Mouse (Mus musculus): ENCODE data around the gene Nadk. TPM values are rescaled to one million over a fixed set of nuclear protein-coding genes. Genes with fewer than 3 reads are reported as not detected.

Gene Nadk
- 73.5 and 88.5 TPM in 2 replicates for total RNA-seq (2012; rRNA removed)

- in situ Hi-C loops (cut with MboI; ENCODE audit: low sequenced_read_pairs in 2 of 2, unreplicated experiment in 2 of 2) = no loop called here
- peaks cover 7 to 15% of the 10 kb centered on the region in 2 experiments; a peak in 3 of 4 replicates for H3K4me1 ChIP-seq (ENCODE audit: control insufficient read depth in 2 of 2, insufficient read depth in 2 of 2, low read length in 2 of 2, poor library complexity in 1 of 2)
- no peaks in the 10 kb centered on the region for H3K9me3 ChIP-seq (ENCODE audit: control insufficient read depth, insufficient read depth, low read depth, low read length)
- peaks cover 29% of the 10 kb centered on the region for H3K36me3 ChIP-seq (ENCODE audit: control insufficient read depth, insufficient read depth, low read length, poor library complexity, severe bottlenecking)
- no peak for DNase-seq (ENCODE audit: low read depth, low spot score)
- peak within 1 kb of the TSS in 1 of 2 experiments; percentile 32; a peak in 2 of 4 replicates for H3K4me3 ChIP-seq (ENCODE audit: insufficient read depth in 1 of 2, low read depth in 1 of 2, low read length in 2 of 2, poor library complexity in 1 of 2, severe bottlenecking in 1 of 2)
- peak within 1 kb of the TSS; percentile 9; the same call in 1 of the 2 replicates for H3K9ac ChIP-seq (ENCODE audit: insufficient read depth, low read depth, low read length, poor library complexity, severe bottlenecking)
- no peak within 1 kb of the TSS for H3K27ac ChIP-seq (ENCODE audit: insufficient read depth, low read depth, low read length, poor library complexity, severe bottlenecking)
- no peak for TF ChIP-seq CHD2 (IDR thresholded peaks at IDR 0.05; ENCODE audit: low read depth, low read length)
- no peak for TF ChIP-seq HCFC1 (IDR thresholded peaks at IDR 0.05; ENCODE audit: borderline replicate concordance, insufficient read depth, low read length)
- TF ChIP-seq ZNF384 (IDR thresholded peaks at IDR 0.05; ENCODE audit: low read depth, low read length) = no peak
- TF ChIP-seq ZC3H11A (IDR thresholded peaks at IDR 0.05; ENCODE audit: borderline replicate concordance, low read depth, low read length) = no peak
- TF ChIP-seq MAFK (IDR thresholded peaks at IDR 0.05; ENCODE audit: insufficient read depth, low read depth, low read length) = no peak
Observed at GRCm38 (mm10) chr4:155561661-155562442, at the start of gene Nadk. TSS of gene Nadk (plus strand) at chr4:155562378.

- Histone ChIP-seq H3K4me1 (ENCODE audit: control insufficient read depth in 2 of 2, insufficient read depth in 2 of 2, low read length in 2 of 2, poor library complexity in 1 of 2) (peaks cover 0 to 2% of the 10 kb centered on the region in 2 experiments; a peak in 1 of 4 replicates), H3K9ac (ENCODE audit: insufficient read depth, low read depth, low read length, poor library complexity, severe bottlenecking) (no peak overlapping the region), H3K27ac (ENCODE audit: insufficient read depth, low read depth, low read length, poor library complexity, severe bottlenecking) (no peak overlapping the region), H3K9me3 (ENCODE audit: control insufficient read depth, insufficient read depth, low read depth, low read length) (no peaks in the 10 kb centered on the region), H3K4me3 (ENCODE audit: insufficient read depth in 1 of 2, low read depth in 1 of 2, low read length in 2 of 2, poor library complexity in 1 of 2, severe bottlenecking in 1 of 2) (no peak overlapping the region), H3K36me3 (ENCODE audit: control insufficient read depth, insufficient read depth, low read length, poor library complexity, severe bottlenecking) (no peaks in the 10 kb centered on the region; the same call in none of the 2 replicates)
- TF ChIP-seq HCFC1 (IDR thresholded peaks at IDR 0.05; ENCODE audit: borderline replicate concordance, insufficient read depth, low read length) (no peak), ZNF384 (IDR thresholded peaks at IDR 0.05; ENCODE audit: low read depth, low read length) (no peak), CHD2 (IDR thresholded peaks at IDR 0.05; ENCODE audit: low read depth, low read length) (no peak), MAFK (IDR thresholded peaks at IDR 0.05; ENCODE audit: insufficient read depth, low read depth, low read length) (no peak), ZC3H11A (IDR thresholded peaks at IDR 0.05; ENCODE audit: borderline replicate concordance, low read depth, low read length) (no peak)
- DNase-seq (ENCODE audit: low read depth, low spot score) = no peak
- in situ Hi-C loops (cut with MboI; ENCODE audit: low sequenced_read_pairs in 2 of 2, unreplicated experiment in 2 of 2) = no loop called here
Observed at GRCm38 (mm10) chr4:155514810-155515209, 47.4 kb upstream of the Nadk start.

GRCm38 (mm10) chr4:155517948-155518517 lies 44.1 kb upstream of the Nadk start:
- Histone ChIP-seq H3K9ac (ENCODE audit: insufficient read depth, low read depth, low read length, poor library complexity, severe bottlenecking) (no peak overlapping the region), H3K4me1 (ENCODE audit: control insufficient read depth in 2 of 2, insufficient read depth in 2 of 2, low read length in 2 of 2, poor library complexity in 1 of 2) (peaks cover 0 to 7% of the 10 kb centered on the region in 2 experiments; a peak in 2 of 4 replicates), H3K9me3 (ENCODE audit: control insufficient read depth, insufficient read depth, low read depth, low read length) (no peaks in the 10 kb centered on the region), H3K4me3 (ENCODE audit: insufficient read depth in 1 of 2, low read depth in 1 of 2, low read length in 2 of 2, poor library complexity in 1 of 2, severe bottlenecking in 1 of 2) (no peak overlapping the region), H3K36me3 (ENCODE audit: control insufficient read depth, insufficient read depth, low read length, poor library complexity, severe bottlenecking) (peaks cover 2% of the 10 kb centered on the region), H3K27ac (ENCODE audit: insufficient read depth, low read depth, low read length, poor library complexity, severe bottlenecking) (no peak overlapping the region)
- TF ChIP-seq MAFK (IDR thresholded peaks at IDR 0.05; ENCODE audit: insufficient read depth, low read depth, low read length) (no peak), ZNF384 (IDR thresholded peaks at IDR 0.05; ENCODE audit: low read depth, low read length) (peak; percentile 78; the same call in 1 of the 2 replicates), HCFC1 (IDR thresholded peaks at IDR 0.05; ENCODE audit: borderline replicate concordance, insufficient read depth, low read length) (no peak), ZC3H11A (IDR thresholded peaks at IDR 0.05; ENCODE audit: borderline replicate concordance, low read depth, low read length) (no peak), CHD2 (IDR thresholded peaks at IDR 0.05; ENCODE audit: low read depth, low read length) (no peak)
- no peak for DNase-seq (ENCODE audit: low read depth, low spot score)
- in situ Hi-C loops (cut with MboI; ENCODE audit: low sequenced_read_pairs in 2 of 2, unreplicated experiment in 2 of 2) = no loop called here

- Histone ChIP-seq H3K9ac (ENCODE audit: insufficient read depth, low read depth, low read length, poor library complexity, severe bottlenecking) (no peak overlapping the region), H3K27ac (ENCODE audit: insufficient read depth, low read depth, low read length, poor library complexity, severe bottlenecking) (no peak overlapping the region), H3K4me1 (ENCODE audit: control insufficient read depth in 2 of 2, insufficient read depth in 2 of 2, low read length in 2 of 2, poor library complexity in 1 of 2) (peaks cover 0 to 8% of the 10 kb centered on the region in 2 experiments; a peak in 2 of 4 replicates), H3K36me3 (ENCODE audit: control insufficient read depth, insufficient read depth, low read length, poor library complexity, severe bottlenecking) (peaks cover 4% of the 10 kb centered on the region; the same call in 1 of the 2 replicates), H3K4me3 (ENCODE audit: insufficient read depth in 1 of 2, low read depth in 1 of 2, low read length in 2 of 2, poor library complexity in 1 of 2, severe bottlenecking in 1 of 2) (no peak overlapping the region), H3K9me3 (ENCODE audit: control insufficient read depth, insufficient read depth, low read depth, low read length) (no peaks in the 10 kb centered on the region)
- in situ Hi-C loops (cut with MboI; ENCODE audit: low sequenced_read_pairs in 2 of 2, unreplicated experiment in 2 of 2) = no loop called here
- TF ChIP-seq MAFK (IDR thresholded peaks at IDR 0.05; ENCODE audit: insufficient read depth, low read depth, low read length) = peak; percentile 55
- no peak for TF ChIP-seq ZNF384 (IDR thresholded peaks at IDR 0.05; ENCODE audit: low read depth, low read length)
- no peak for DNase-seq (ENCODE audit: low read depth, low spot score)
Observed at GRCm38 (mm10) chr4:155522327-155522726, 39.9 kb upstream of the Nadk start.
